Mouse (Mus musculus) stomach, embryonic 15.5 days (tissue): ENCODE measurements around the gene Trp53bp1. TPM values are rescaled to one million over a fixed set of nuclear protein-coding genes. Genes with fewer than 3 reads are reported as not detected.

ENCODE experiments used
- ATAC-seq: fragments of 200-750 bp; cut with Nextera tagmentation; 2 replicates; pipeline ENCODE4 v1.8.0; 2017; ENCODE audit warnings: low read depth, moderate number of reproducible peaks, moderate TSS enrichment; ENCODE audit not compliant: insufficient read depth, low FRiP score
- H3K27ac ChIP-seq: fragments of 300-500 bp; sonication (generic); 2 replicates; pipeline ENCODE4 v1.5.1; 2015; ENCODE audit warnings: mild to moderate bottlenecking, inconsistent platforms
- H3K27me3 ChIP-seq: fragments of 300-500 bp; sonication (generic); replicated peaks from 2 replicates; pipeline ENCODE4 v1.6.1; 2015; ENCODE audit warnings: inconsistent platforms
- H3K36me3 ChIP-seq: fragments of 300-500 bp; sonication (generic); 2 replicates; pipeline ENCODE4 v1.6.1; 2015; ENCODE audit warnings: inconsistent platforms
- H3K4me1 ChIP-seq: fragments of 300-500 bp; sonication (generic); 2 replicates; pipeline ENCODE4 v1.6.1; 2015; ENCODE audit warnings: inconsistent platforms
- H3K4me2 ChIP-seq: fragments of 300-500 bp; sonication (generic); 2 replicates; pipeline ENCODE4 v1.6.1; 2015; ENCODE audit warnings: mild to moderate bottlenecking, inconsistent platforms
- H3K4me3 ChIP-seq: fragments of 300-500 bp; sonication (generic); replicated peaks from 2 replicates; pipeline ENCODE4 v1.5.1; 2015; ENCODE audit warnings: inconsistent platforms
- H3K9ac ChIP-seq: fragments of 300-500 bp; sonication (generic); 2 replicates; pipeline ENCODE4 v1.6.1; 2015; ENCODE audit warnings: inconsistent platforms
- H3K9me3 ChIP-seq: fragments of 300-500 bp; sonication (generic); 2 replicates; pipeline ENCODE4 v1.6.1; 2016; ENCODE audit warnings: inconsistent platforms
- WGBS: fragments of 180-500 bp; shearing (Covaris S2); methylation state at CpG from one replicate; pipeline ENCODE4 v1.1.7; 2015; 5-methylcytosine and 5-hydroxymethylcytosine counted together
- polyA plus RNA-seq: library from polyadenylated mRNA; unstranded; fragments of >200 nt; fragmentation: Nextera tagmentation; extraction: Ambion mirVana; gene quantifications from 2 replicates; pipeline ENCODE4 v1.2.1, GENCODE M21; 2015

Gene Trp53bp1
- polyA plus RNA-seq: 51.9 and 60.6 TPM in 2 replicates

- H3K4me3 ChIP-seq: peak within 1 kb of the TSS; percentile 96
- H3K9me3 ChIP-seq: no peaks in the 10 kb centered on the region
- WGBS: under 1% methylated on average over 37 of the region's 37 CpGs
- H3K27me3 ChIP-seq: no peaks in the 10 kb centered on the region
- H3K36me3 ChIP-seq: peaks cover 8% of the 10 kb centered on the region
- peak within 1 kb of the TSS; percentile 80 for H3K4me2 ChIP-seq
- peak; percentile 99 for ATAC-seq
- H3K9ac ChIP-seq: peak within 1 kb of the TSS; percentile 60; the same call in 1 of the 2 replicates
- peak within 1 kb of the TSS; percentile 73 for H3K27ac ChIP-seq
- H3K4me1 ChIP-seq: 0 out of 2 replicates have a peak, but pooled peaks cover 8% of the 10 kb centered on the region
Measured at GRCm38 (mm10) chr2:121271236-121271927, at the start of gene Trp53bp1. TSS of gene Trp53bp1 (minus strand) at chr2:121271407.

- no peaks in the 10 kb centered on the region for H3K4me1 ChIP-seq
- ATAC-seq: no peak
Measured at GRCm38 (mm10) chr2:121316278-121316677, 45.1 kb upstream of the Trp53bp1 start.

GRCm38 (mm10) chr2:121308997-121309416 lies 37.8 kb upstream of the Trp53bp1 start:
- no peak overlapping the region for H3K9ac ChIP-seq
- ATAC-seq: 0 out of 2 replicates have a peak, but pooled peaks have one; percentile 25
- 17% methylated on average over 5 of the region's 5 CpGs for WGBS
- H3K27ac ChIP-seq: peak overlapping the region; percentile 28; the same call in 1 of the 2 replicates
- no peaks in the 10 kb centered on the region for H3K9me3 ChIP-seq
- H3K4me2 ChIP-seq: peak overlapping the region; percentile 36
- H3K4me3 ChIP-seq: 0 out of 2 replicates have a peak overlapping the region, but pooled peaks have one; percentile 3
- peaks cover 3% of the 10 kb centered on the region; the same call in 1 of the 2 replicates for H3K4me1 ChIP-seq
- H3K36me3 ChIP-seq: no peaks in the 10 kb centered on the region
- H3K27me3 ChIP-seq: no peaks in the 10 kb centered on the region

More at GRCm38 (mm10) chr2:121316278-121316677, 45.1 kb upstream of the Trp53bp1 start:
- WGBS: 73% methylated on average over 8 of the region's 8 CpGs
- Histone ChIP-seq H3K4me3 (no peak overlapping the region), H3K4me2 (no peak overlapping the region), H3K36me3 (no peaks in the 10 kb centered on the region), H3K9ac (no peak overlapping the region), H3K9me3 (no peaks in the 10 kb centered on the region), H3K27ac (no peak overlapping the region), H3K27me3 (no peaks in the 10 kb centered on the region)

GRCm38 (mm10) chr2:121300036-121300435 lies 28.8 kb upstream of the Trp53bp1 start:
- no peak for ATAC-seq
- peaks cover 9% of the 10 kb centered on the region for H3K27me3 ChIP-seq
- H3K9ac ChIP-seq: no peak overlapping the region
- H3K4me3 ChIP-seq: no peak overlapping the region
- no peak overlapping the region for H3K27ac ChIP-seq
- H3K36me3 ChIP-seq: peaks cover 8% of the 10 kb centered on the region
- no peaks in the 10 kb centered on the region for H3K9me3 ChIP-seq
- H3K4me1 ChIP-seq: peaks cover 26% of the 10 kb centered on the region
- WGBS: 73% methylated on average over 10 of the region's 10 CpGs
- H3K4me2 ChIP-seq: no peak overlapping the region

- peaks cover 8% of the 10 kb centered on the region for H3K36me3 ChIP-seq
- no peak overlapping the region for H3K9ac ChIP-seq
- no peak for ATAC-seq
- peaks cover 32% of the 10 kb centered on the region for H3K4me1 ChIP-seq
- 85% methylated on average over 17 of the region's 17 CpGs for WGBS
- H3K27ac ChIP-seq: no peak overlapping the region
- H3K4me3 ChIP-seq: no peak overlapping the region
- H3K27me3 ChIP-seq: peaks cover 9% of the 10 kb centered on the region
- H3K4me2 ChIP-seq: no peak overlapping the region
- H3K9me3 ChIP-seq: no peaks in the 10 kb centered on the region
Measured at GRCm38 (mm10) chr2:121299471-121299870, 28.3 kb upstream of the Trp53bp1 start.

- peaks cover 37% of the 10 kb centered on the region for H3K4me1 ChIP-seq
- WGBS: 17% methylated on average over 8 of the region's 8 CpGs
- no peaks in the 10 kb centered on the region for H3K9me3 ChIP-seq
- no peak overlapping the region for H3K9ac ChIP-seq
- H3K4me2 ChIP-seq: peak overlapping the region; percentile 25; the same call in 1 of the 2 replicates
- no peak overlapping the region for H3K4me3 ChIP-seq
- peak; percentile 8; the same call in 1 of the 2 replicates for ATAC-seq
- peaks cover 8% of the 10 kb centered on the region for H3K36me3 ChIP-seq
- H3K27ac ChIP-seq: no peak overlapping the region
- peaks cover 9% of the 10 kb centered on the region for H3K27me3 ChIP-seq
Measured at GRCm38 (mm10) chr2:121298131-121298530, 26.9 kb upstream of the Trp53bp1 start.

- H3K4me3 ChIP-seq: no peak overlapping the region
- H3K27me3 ChIP-seq: peaks cover 9% of the 10 kb centered on the region
- H3K4me1 ChIP-seq: peaks cover 37% of the 10 kb centered on the region
- peaks cover 8% of the 10 kb centered on the region for H3K36me3 ChIP-seq
- no peak overlapping the region for H3K27ac ChIP-seq
- no peak overlapping the region for H3K9ac ChIP-seq
- peak overlapping the region; percentile 25; the same call in 1 of the 2 replicates for H3K4me2 ChIP-seq
- H3K9me3 ChIP-seq: no peaks in the 10 kb centered on the region
- 22% methylated on average over 9 of the region's 9 CpGs for WGBS
- ATAC-seq: no peak
Measured at GRCm38 (mm10) chr2:121297701-121298100, 26.5 kb upstream of the Trp53bp1 start.

GRCm38 (mm10) chr2:121296754-121297231 lies 25.6 kb upstream of the Trp53bp1 start:
- no peak for ATAC-seq
- Histone ChIP-seq H3K36me3 (peaks cover 8% of the 10 kb centered on the region), H3K4me1 (peaks cover 37% of the 10 kb centered on the region), H3K4me3 (peak overlapping the region; percentile 51), H3K27ac (no peak overlapping the region), H3K9ac (no peak overlapping the region), H3K9me3 (no peaks in the 10 kb centered on the region), H3K27me3 (peaks cover 9% of the 10 kb centered on the region), H3K4me2 (peak overlapping the region; percentile 77)
- 18% methylated on average over 6 of the region's 6 CpGs for WGBS

- WGBS: 2% methylated on average over 15 of the region's 15 CpGs
- ATAC-seq: peak; percentile 9; the same call in 1 of the 2 replicates
- peak overlapping the region; percentile 77 for H3K4me2 ChIP-seq
- peaks cover 37% of the 10 kb centered on the region for H3K4me1 ChIP-seq
- H3K4me3 ChIP-seq: peak overlapping the region; percentile 51
- no peaks in the 10 kb centered on the region for H3K9me3 ChIP-seq
- H3K36me3 ChIP-seq: peaks cover 7% of the 10 kb centered on the region
- H3K9ac ChIP-seq: peak overlapping the region; percentile 13
- peaks cover 12% of the 10 kb centered on the region for H3K27me3 ChIP-seq
- peak overlapping the region; percentile 71 for H3K27ac ChIP-seq
Measured at GRCm38 (mm10) chr2:121295608-121296571, 24.7 kb upstream of the Trp53bp1 start.

GRCm38 (mm10) chr2:121294753-121295607 lies 23.8 kb upstream of the Trp53bp1 start:
- H3K4me3 ChIP-seq: peak overlapping the region; percentile 51
- peaks cover 39% of the 10 kb centered on the region for H3K4me1 ChIP-seq
- H3K4me2 ChIP-seq: peak overlapping the region; percentile 77
- ATAC-seq: peak; percentile 71
- no peaks in the 10 kb centered on the region for H3K36me3 ChIP-seq
- peak overlapping the region; percentile 13 for H3K9ac ChIP-seq
- H3K27me3 ChIP-seq: peaks cover 16% of the 10 kb centered on the region
- peak overlapping the region; percentile 71 for H3K27ac ChIP-seq
- no peaks in the 10 kb centered on the region for H3K9me3 ChIP-seq
- 3% methylated on average over 17 of the region's 18 CpGs for WGBS

- peak overlapping the region; percentile 71 for H3K27ac ChIP-seq
- WGBS: 17% methylated on average over 4 of the region's 4 CpGs
- H3K4me2 ChIP-seq: peak overlapping the region; percentile 77
- no peaks in the 10 kb centered on the region for H3K36me3 ChIP-seq
- no peak for ATAC-seq
- H3K9ac ChIP-seq: no peak overlapping the region
- peaks cover 21% of the 10 kb centered on the region for H3K27me3 ChIP-seq
- peak overlapping the region; percentile 51; the same call in 1 of the 2 replicates for H3K4me3 ChIP-seq
- peaks cover 43% of the 10 kb centered on the region for H3K4me1 ChIP-seq
- no peaks in the 10 kb centered on the region for H3K9me3 ChIP-seq
Measured at GRCm38 (mm10) chr2:121294182-121294581, 23.0 kb upstream of the Trp53bp1 start.
